Mouse (Mus musculus) liver, postnatal 0 days (tissue): ENCODE data around the gene Hivep3. TPM values are rescaled to one million over a fixed set of nuclear protein-coding genes. Genes with fewer than 3 reads are reported as not detected.

Experiments
- ATAC-seq: fragments of 200-750 bp; cut with Nextera tagmentation; 2 replicates; pipeline ENCODE4 v1.8.0; 2017; ENCODE audit warnings: mild to moderate bottlenecking, moderate library complexity
- DNase-seq: peaks from one replicate; pipeline ENCODE4 v3.0.0-alpha.2; 2016
- H3K27ac ChIP-seq: fragments of 300-500 bp; sonication (generic); 2 replicates; pipeline ENCODE4 v1.5.1; 2014; ENCODE audit warnings: antibody characterized with exemption, moderate library complexity, mild to moderate bottlenecking, low read depth
- H3K27me3 ChIP-seq: fragments of 300-500 bp; sonication (generic); 2 replicates; pipeline ENCODE4 v1.6.1; 2014; ENCODE audit warnings: low read length, control low read depth, mixed read lengths; ENCODE audit not compliant: insufficient read depth
- H3K36me3 ChIP-seq: fragments of 300-500 bp; sonication (generic); replicated peaks from 2 replicates; pipeline ENCODE4 v1.6.1; 2014; ENCODE audit warnings: mild to moderate bottlenecking, control low read depth, low read length, moderate library complexity, mixed read lengths; ENCODE audit not compliant: insufficient read depth
- H3K4me1 ChIP-seq: fragments of 300-500 bp; sonication (generic); 2 replicates; pipeline ENCODE4 v1.6.1; 2014; ENCODE audit warnings: antibody characterized with exemption, mild to moderate bottlenecking, control low read depth; ENCODE audit not compliant: insufficient read depth
- H3K4me2 ChIP-seq: fragments of 300-500 bp; sonication (generic); 2 replicates; pipeline ENCODE4 v1.6.1; 2014; ENCODE audit warnings: low read depth, mild to moderate bottlenecking, low read length, moderate library complexity, mixed read lengths
- H3K4me3 ChIP-seq: fragments of 300-500 bp; sonication (generic); 2 replicates; pipeline ENCODE4 v1.5.1; 2014; ENCODE audit warnings: low read depth, low read length
- H3K9ac ChIP-seq: fragments of 300-500 bp; sonication (generic); replicated peaks from 2 replicates; pipeline ENCODE4 v1.6.1; 2014; ENCODE audit warnings: mild to moderate bottlenecking, moderate library complexity
- H3K9me3 ChIP-seq: fragments of 300-500 bp; sonication (generic); 2 replicates; pipeline ENCODE4 v1.6.1; 2016; ENCODE audit warnings: mild to moderate bottlenecking, control low read depth, low read length, mixed read lengths
- CTCF ChIP-seq: sonication (generic); IDR thresholded peaks from 2 replicates; pipeline ENCODE4 v1.5.1; 2016; ENCODE audit warnings: antibody characterized with exemption, low read depth
- EP300 ChIP-seq: IDR thresholded peaks from 2 replicates; pipeline ENCODE4 v1.6.1; 2016; ENCODE audit warnings: antibody characterized with exemption, low read depth, mild to moderate bottlenecking
- WGBS: fragments of 180-500 bp; shearing (Covaris S2); extraction: QIAGEN DNeasy Blood & Tissue Kit; methylation state at CpG from one replicate; pipeline ENCODE4 v1.1.7; 2014; ENCODE audit not compliant: insufficient replicate concordance; 5-methylcytosine and 5-hydroxymethylcytosine counted together
- polyA plus RNA-seq: library from polyadenylated mRNA; unstranded; fragments of >200 nt; fragmentation: Nextera tagmentation; extraction: Ambion mirVana; gene quantifications from 2 replicates; pipeline ENCODE4 v1.2.1, GENCODE M21; 2015

The Hivep3 gene
- polyA plus RNA-seq, 1 experiment from 2014 or later, result 3.8 TPM

GRCm38 (mm10) chr4:120074061-120074460 lies 340.5 kb downstream of the Hivep3 start:
- H3K4me2 ChIP-seq, result no peak overlapping the region
- H3K27ac ChIP-seq, result no peak overlapping the region
- H3K4me1 ChIP-seq, result no peaks in the 10 kb centered on the region
- no peak for DNase-seq
- H3K27me3 ChIP-seq, result no peaks in the 10 kb centered on the region
- H3K4me3 ChIP-seq, result no peak overlapping the region
- TF ChIP-seq EP300, result no peak
- no peak for TF ChIP-seq CTCF
- no peaks in the 10 kb centered on the region for H3K9me3 ChIP-seq
- 58% methylated on average over 5 of the region's 5 CpGs for WGBS
- no peak overlapping the region for H3K9ac ChIP-seq
- ATAC-seq, result no peak
- H3K36me3 ChIP-seq, result no peaks in the 10 kb centered on the region

- no peak for TF ChIP-seq CTCF
- no peak overlapping the region for H3K27ac ChIP-seq
- WGBS, result 80% methylated on average over 8 of the region's 8 CpGs
Observed at GRCm38 (mm10) chr4:120077322-120077721, 343.7 kb downstream of the Hivep3 start.

DNA sequence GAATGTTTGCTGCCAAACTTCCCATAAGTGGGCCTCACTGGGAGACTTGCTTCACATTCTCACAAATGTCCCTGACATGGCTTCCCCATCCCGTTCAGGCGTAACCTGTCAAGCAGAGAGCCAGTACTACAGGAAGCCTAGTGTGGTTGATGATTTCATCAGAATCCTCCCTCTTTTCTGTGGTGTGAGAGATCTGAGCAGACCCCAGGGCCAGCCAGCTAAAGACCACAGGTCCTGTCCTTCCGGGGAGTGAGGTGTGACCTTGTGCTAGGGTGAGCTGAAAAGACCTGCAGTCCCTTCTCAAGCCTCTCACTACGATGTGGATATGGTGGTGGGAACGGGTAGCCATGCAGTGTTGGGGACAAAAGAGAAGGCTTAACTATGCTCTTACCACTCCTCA lies 348.9 kb downstream of the Hivep3 start:
- Histone ChIP-seq H3K4me3 (no peak overlapping the region), H3K27me3 (no peaks in the 10 kb centered on the region), H3K27ac (no peak overlapping the region), H3K4me2 (no peak overlapping the region), H3K9me3 (no peaks in the 10 kb centered on the region), H3K4me1 (no peaks in the 10 kb centered on the region), H3K36me3 (no peaks in the 10 kb centered on the region), H3K9ac (no peak overlapping the region)
- TF ChIP-seq CTCF, result no peak
- no peak for TF ChIP-seq EP300
- ATAC-seq (no peak), DNase-seq (no peak)
- 64% methylated on average over 5 of the region's 5 CpGs for WGBS

More at GRCm38 (mm10) chr4:120077322-120077721, 343.7 kb downstream of the Hivep3 start:
- H3K4me2 ChIP-seq, result no peak overlapping the region
- H3K9me3 ChIP-seq, result no peaks in the 10 kb centered on the region
- no peaks in the 10 kb centered on the region for H3K4me1 ChIP-seq
- no peak overlapping the region for H3K9ac ChIP-seq
- DNase-seq (no peak), ATAC-seq (no peak)
- no peaks in the 10 kb centered on the region for H3K36me3 ChIP-seq
- no peak overlapping the region for H3K4me3 ChIP-seq
- no peaks in the 10 kb centered on the region for H3K27me3 ChIP-seq

DNA sequence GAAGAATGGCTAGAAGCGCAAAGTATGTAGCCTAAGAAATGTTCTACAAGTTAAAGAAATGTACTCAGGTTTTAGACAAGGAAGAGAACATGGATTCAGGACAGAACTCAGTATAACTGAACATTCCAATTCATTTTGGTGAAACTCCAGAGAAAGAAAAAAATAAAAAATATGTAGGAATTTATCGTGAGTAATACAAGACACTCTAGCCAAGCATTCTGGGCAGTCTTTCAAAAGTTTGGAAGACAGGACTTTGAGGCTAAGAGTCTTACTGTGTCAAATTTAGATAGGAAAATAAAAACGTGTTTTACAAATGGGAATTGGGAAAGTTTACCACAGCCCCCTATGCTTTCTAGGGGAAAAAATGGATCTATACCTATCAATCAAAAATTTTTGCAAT lies 350.1 kb downstream of the Hivep3 start:
- Histone ChIP-seq H3K4me1 (no peaks in the 10 kb centered on the region), H3K4me2 (no peak overlapping the region), H3K36me3 (no peaks in the 10 kb centered on the region), H3K9ac (no peak overlapping the region), H3K9me3 (no peaks in the 10 kb centered on the region), H3K4me3 (no peak overlapping the region), H3K27ac (no peak overlapping the region), H3K27me3 (no peaks in the 10 kb centered on the region)
- DNase-seq (no peak), ATAC-seq (no peak)
- WGBS, result 69% methylated on average over 3 of the region's 3 CpGs
- no peak for TF ChIP-seq EP300

GRCm38 (mm10) chr4:120089536-120089935 lies 356.0 kb downstream of the Hivep3 start:
- H3K4me1 ChIP-seq, result no peaks in the 10 kb centered on the region
- 74% methylated on average over 8 of the region's 8 CpGs for WGBS
- no peak for ATAC-seq

DNA sequence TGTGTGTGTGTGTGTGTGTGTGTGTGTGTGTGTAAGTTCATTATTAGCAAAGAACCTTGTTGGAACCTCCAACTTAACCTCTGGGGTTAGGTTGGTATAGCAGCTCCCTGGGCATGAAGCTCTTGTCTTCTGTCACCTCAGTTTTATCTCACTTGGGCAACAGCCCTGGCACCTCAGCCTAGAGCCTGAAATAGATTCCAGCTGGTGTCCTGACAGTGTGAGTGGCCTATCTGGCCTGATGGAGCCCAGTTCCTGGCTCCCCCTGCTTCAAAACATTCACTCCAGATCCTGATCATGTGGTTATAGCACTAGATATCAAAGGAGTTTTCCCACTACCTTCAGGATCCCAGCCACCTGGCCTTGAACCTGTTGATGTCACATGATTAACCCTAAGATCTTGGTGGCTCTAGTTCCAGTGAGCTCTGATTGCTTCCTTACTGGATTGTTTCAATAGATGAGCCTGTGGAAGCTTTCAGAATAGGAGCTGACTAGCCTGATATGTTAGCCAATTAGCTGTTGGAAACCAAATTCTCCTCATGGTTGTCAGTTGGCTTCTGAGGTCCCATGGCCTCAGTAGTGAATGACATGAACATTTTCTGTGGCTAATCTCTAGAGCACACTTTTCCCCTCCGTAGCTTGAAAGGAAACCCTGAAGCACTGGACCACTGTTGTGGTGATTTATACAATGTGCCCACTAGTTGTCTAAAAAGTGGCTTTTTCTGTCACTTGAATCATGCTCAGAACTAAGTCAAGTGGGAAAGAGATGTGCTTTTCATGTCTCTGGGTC lies 358.6 kb downstream of the Hivep3 start:
- DNase-seq (no peak), ATAC-seq (no peak)
- no peak overlapping the region for H3K27ac ChIP-seq
- H3K4me2 ChIP-seq, result no peak overlapping the region
- TF ChIP-seq CTCF, result no peak
- TF ChIP-seq EP300, result no peak
- H3K9me3 ChIP-seq, result no peaks in the 10 kb centered on the region
- H3K36me3 ChIP-seq, result no peaks in the 10 kb centered on the region
- no peak overlapping the region for H3K9ac ChIP-seq
- WGBS, result 63% methylated on average over 1 of the region's 1 CpGs
- H3K27me3 ChIP-seq, result no peaks in the 10 kb centered on the region
- H3K4me3 ChIP-seq, result no peak overlapping the region
- no peaks in the 10 kb centered on the region for H3K4me1 ChIP-seq

More at GRCm38 (mm10) chr4:120089536-120089935, 356.0 kb downstream of the Hivep3 start:
- TF ChIP-seq EP300, result no peak
- TF ChIP-seq CTCF, result no peak
- no peak for DNase-seq
- Histone ChIP-seq H3K36me3 (no peaks in the 10 kb centered on the region), H3K4me2 (no peak overlapping the region), H3K9me3 (no peaks in the 10 kb centered on the region), H3K27me3 (no peaks in the 10 kb centered on the region), H3K4me3 (no peak overlapping the region), H3K27ac (no peak overlapping the region), H3K9ac (no peak overlapping the region)
